29 mouse cellular contexts compared by ENCODE assay signal in genomic region chr14:75661548-75661947, GRCm38 (mm10). TPM values are rescaled to one million over a fixed set of nuclear protein-coding genes. Genes with fewer than 3 reads are reported as not detected.
A peak's percentile ranks its signal among the peaks of the same experiment; 100 is the strongest.
DNase-seq lines count a peak whose midpoint lies in the region; ATAC-seq and TF ChIP-seq lines count a peak whose summit lies in the region.
"Had no signal": no experiment of that assay in that cellular context is flagged by ENCODE, and none has a peak within 500 bp of the region (broad histone marks: within the 10 kb centered on the region; RNA-seq: fewer than 3 reads in every experiment).

No protein-coding gene starts in this region.

- WGBS in forebrain, embryonic 14.5 days = 47% methylated on average over 8 of the region's 8 CpGs
- WGBS in forebrain, embryonic 11.5 days = 76% methylated on average over 8 of the region's 8 CpGs
- WGBS in hindbrain, embryonic 14.5 days = 45% methylated on average over 8 of the region's 8 CpGs
- 36% methylated on average over 8 of the region's 8 CpGs for WGBS in hindbrain, embryonic 13.5 days
- WGBS in midbrain, embryonic 13.5 days = 65% methylated on average over 8 of the region's 8 CpGs
- WGBS in midbrain, postnatal 0 days = 40% methylated on average over 8 of the region's 8 CpGs
- WGBS in neural tube, embryonic 13.5 days = 25% methylated on average over 8 of the region's 8 CpGs

- no peaks in the 10 kb centered on the region for H3K27me3 ChIP-seq in forebrain, embryonic 14.5 days (replicated peaks; ENCODE audit: control insufficient read depth, insufficient read depth, low read length)
- H3K27me3 ChIP-seq in forebrain, embryonic 11.5 days (ENCODE audit: control insufficient read depth, insufficient read depth, low read length) = no peaks in the 10 kb centered on the region
- H3K27me3 ChIP-seq in hindbrain, embryonic 14.5 days (ENCODE audit: control insufficient read depth, insufficient read depth, low read length) = no peaks in the 10 kb centered on the region
- H3K27me3 ChIP-seq in hindbrain, embryonic 13.5 days = no peaks in the 10 kb centered on the region
- H3K27me3 ChIP-seq in midbrain, embryonic 13.5 days = no peaks in the 10 kb centered on the region
- no peaks in the 10 kb centered on the region for H3K27me3 ChIP-seq in midbrain, postnatal 0 days (ENCODE audit: insufficient read depth, low read length)
- H3K27me3 ChIP-seq in neural tube, embryonic 13.5 days = no peaks in the 10 kb centered on the region

- H3K9ac ChIP-seq in forebrain, embryonic 14.5 days (ENCODE audit: low read length) = no peak overlapping the region
- H3K9ac ChIP-seq in forebrain, embryonic 11.5 days (ENCODE audit: low read length) = no peak overlapping the region
- no peak overlapping the region for H3K9ac ChIP-seq in hindbrain, embryonic 14.5 days
- H3K9ac ChIP-seq in hindbrain, embryonic 13.5 days = no peak overlapping the region
- no peak overlapping the region for H3K9ac ChIP-seq in midbrain, embryonic 13.5 days (replicated peaks)
- no peak overlapping the region for H3K9ac ChIP-seq in midbrain, postnatal 0 days (replicated peaks; ENCODE audit: low read length, poor library complexity, severe bottlenecking)
- no peak overlapping the region for H3K9ac ChIP-seq in neural tube, embryonic 13.5 days
- H3K9ac ChIP-seq: heart, embryonic 13.5 days had no signal

- no peaks in the 10 kb centered on the region for H3K4me1 ChIP-seq in forebrain, embryonic 14.5 days (ENCODE audit: control insufficient read depth, insufficient read depth, low read length)
- H3K4me1 ChIP-seq in forebrain, embryonic 11.5 days (replicated peaks; ENCODE audit: control insufficient read depth, insufficient read depth, low read length) = no peaks in the 10 kb centered on the region
- H3K4me1 ChIP-seq in hindbrain, embryonic 14.5 days (replicated peaks; ENCODE audit: control insufficient read depth, insufficient read depth, low read length) = peaks cover 4% of the 10 kb centered on the region; the same call in 1 of the 2 replicates
- H3K4me1 ChIP-seq in hindbrain, embryonic 13.5 days (replicated peaks) = peaks cover 10% of the 10 kb centered on the region
- H3K4me1 ChIP-seq in midbrain, embryonic 13.5 days (replicated peaks) = no peaks in the 10 kb centered on the region
- H3K4me1 ChIP-seq in midbrain, postnatal 0 days (ENCODE audit: insufficient read depth, low read length) = no peaks in the 10 kb centered on the region
- H3K4me1 ChIP-seq in neural tube, embryonic 13.5 days (replicated peaks) = peaks cover 12% of the 10 kb centered on the region
- H3K4me1 ChIP-seq: forebrain, embryonic 10.5 days; heart, embryonic 10.5 days had no signal

- peak; percentile 11 for DNase-seq in forebrain, embryonic 14.5 days (ENCODE audit: low spot score)
- no peak for DNase-seq in forebrain, embryonic 11.5 days (ENCODE audit: low spot score)
- no peak for DNase-seq in hindbrain, embryonic 14.5 days (ENCODE audit: low spot score)
- DNase-seq in midbrain, postnatal 0 days (ENCODE audit: low spot score) = no peak
- DNase-seq in neural tube, embryonic 10.5 days (ENCODE audit: extremely low spot score, low spot score) = no peak
- DNase-seq: adrenal gland, adult 8-10 months; adrenal gland, postnatal 25 days; cerebellum, adult 18-20 months; cerebellum, adult 9-10 months; gastrocnemius, postnatal 10 days; gastrocnemius, postnatal 36 days; heart, adult 2 months; heart, postnatal 14 days had no signal

- H3K27ac ChIP-seq in forebrain, embryonic 14.5 days (ENCODE audit: low read depth, low read length) = no peak overlapping the region
- H3K27ac ChIP-seq in forebrain, embryonic 11.5 days (ENCODE audit: low read depth, low read length) = no peak overlapping the region
- H3K27ac ChIP-seq in hindbrain, embryonic 14.5 days = 0 out of 2 replicates have a peak overlapping the region, but pooled peaks have one; percentile 41
- H3K27ac ChIP-seq in hindbrain, embryonic 13.5 days = no peak overlapping the region
- 0 out of 2 replicates have a peak overlapping the region, but pooled peaks have one; percentile 6 for H3K27ac ChIP-seq in midbrain, embryonic 13.5 days
- H3K27ac ChIP-seq in midbrain, postnatal 0 days (ENCODE audit: low read depth, low read length) = no peak overlapping the region
- 0 out of 2 replicates have a peak overlapping the region, but pooled peaks have one; percentile 29 for H3K27ac ChIP-seq in neural tube, embryonic 13.5 days (replicated peaks)
- H3K27ac ChIP-seq: forebrain, embryonic 10.5 days; heart, adult 2 months; heart, embryonic 10.5 days; heart, embryonic 13.5 days had no signal

- no peaks in the 10 kb centered on the region for H3K9me3 ChIP-seq in forebrain, embryonic 14.5 days (replicated peaks; ENCODE audit: control insufficient read depth, low read length)
- no peaks in the 10 kb centered on the region for H3K9me3 ChIP-seq in forebrain, embryonic 11.5 days (ENCODE audit: control insufficient read depth, low read length)
- H3K9me3 ChIP-seq in hindbrain, embryonic 14.5 days (ENCODE audit: control insufficient read depth, low read length) = no peaks in the 10 kb centered on the region
- H3K9me3 ChIP-seq in hindbrain, embryonic 13.5 days = no peaks in the 10 kb centered on the region
- H3K9me3 ChIP-seq in midbrain, embryonic 13.5 days = no peaks in the 10 kb centered on the region
- no peaks in the 10 kb centered on the region for H3K9me3 ChIP-seq in midbrain, postnatal 0 days (ENCODE audit: low read length)
- H3K9me3 ChIP-seq in neural tube, embryonic 13.5 days = no peaks in the 10 kb centered on the region
- H3K9me3 ChIP-seq: forebrain, embryonic 10.5 days; heart, embryonic 10.5 days; heart, embryonic 13.5 days had no signal

- no peak for TF ChIP-seq CTCF in midbrain, postnatal 0 days (IDR thresholded peaks at IDR 0.05)

- no peak overlapping the region for H3K4me3 ChIP-seq in forebrain, embryonic 14.5 days (ENCODE audit: low read depth, low read length)
- H3K4me3 ChIP-seq in forebrain, embryonic 11.5 days (ENCODE audit: low read depth, low read length) = no peak overlapping the region
- H3K4me3 ChIP-seq in hindbrain, embryonic 14.5 days (replicated peaks; ENCODE audit: low read length) = no peak overlapping the region
- H3K4me3 ChIP-seq in hindbrain, embryonic 13.5 days = no peak overlapping the region
- no peak overlapping the region for H3K4me3 ChIP-seq in midbrain, embryonic 13.5 days (replicated peaks)
- H3K4me3 ChIP-seq in midbrain, postnatal 0 days (ENCODE audit: low read depth, low read length) = no peak overlapping the region
- no peak overlapping the region for H3K4me3 ChIP-seq in neural tube, embryonic 13.5 days
- H3K4me3 ChIP-seq: forebrain, embryonic 10.5 days; heart, adult 2 months; heart, embryonic 10.5 days; heart, embryonic 13.5 days had no signal

- H3K36me3 ChIP-seq in forebrain, embryonic 14.5 days (ENCODE audit: control insufficient read depth, insufficient read depth, low read length) = no peaks in the 10 kb centered on the region
- H3K36me3 ChIP-seq in forebrain, embryonic 11.5 days (ENCODE audit: control insufficient read depth, insufficient read depth, low read length) = no peaks in the 10 kb centered on the region
- no peaks in the 10 kb centered on the region for H3K36me3 ChIP-seq in hindbrain, embryonic 14.5 days (replicated peaks; ENCODE audit: control insufficient read depth, insufficient read depth)
- H3K36me3 ChIP-seq in hindbrain, embryonic 13.5 days = no peaks in the 10 kb centered on the region
- no peaks in the 10 kb centered on the region for H3K36me3 ChIP-seq in midbrain, embryonic 13.5 days
- H3K36me3 ChIP-seq in midbrain, postnatal 0 days (ENCODE audit: insufficient read depth, low read length) = no peaks in the 10 kb centered on the region
- H3K36me3 ChIP-seq in neural tube, embryonic 13.5 days = no peaks in the 10 kb centered on the region
- H3K36me3 ChIP-seq: forebrain, embryonic 10.5 days; heart, embryonic 10.5 days; heart, embryonic 13.5 days had no signal

- no peak for ATAC-seq in forebrain, embryonic 14.5 days
- ATAC-seq in forebrain, embryonic 11.5 days (replicated peaks; ENCODE audit: low FRiP score) = no peak
- no peak for ATAC-seq in hindbrain, embryonic 14.5 days (ENCODE audit: low FRiP score)
- ATAC-seq in hindbrain, embryonic 13.5 days (ENCODE audit: low FRiP score) = no peak
- no peak for ATAC-seq in midbrain, embryonic 13.5 days
- no peak for ATAC-seq in midbrain, postnatal 0 days (ENCODE audit: low FRiP score)
- no peak for ATAC-seq in neural tube, embryonic 13.5 days (ENCODE audit: low read depth)
- ATAC-seq: activated CD4-positive, CD25-positive, alpha-beta regulatory T cell, adult 4 months had no signal

- no peak overlapping the region for H3K4me2 ChIP-seq in forebrain, embryonic 14.5 days (ENCODE audit: low read length)
- no peak overlapping the region for H3K4me2 ChIP-seq in forebrain, embryonic 11.5 days (ENCODE audit: low read depth, low read length, severe bottlenecking)
- H3K4me2 ChIP-seq in hindbrain, embryonic 14.5 days (replicated peaks) = no peak overlapping the region
- H3K4me2 ChIP-seq in hindbrain, embryonic 13.5 days = no peak overlapping the region
- H3K4me2 ChIP-seq in midbrain, embryonic 13.5 days (replicated peaks) = no peak overlapping the region
- H3K4me2 ChIP-seq in midbrain, postnatal 0 days (ENCODE audit: low read depth, low read length, poor library complexity, severe bottlenecking) = no peak overlapping the region
- no peak overlapping the region for H3K4me2 ChIP-seq in neural tube, embryonic 13.5 days
- H3K4me2 ChIP-seq: heart, embryonic 13.5 days had no signal

RNA-seq across cellular contexts. Expression of gene Erich6b, which starts 19.5 kb away (rescaled TPM):
- polyA plus RNA-seq in forebrain, embryonic 14.5 days (2014; fragmentation: Nextera tagmentation; extraction: Ambion mirVana) = not detected in 2 replicates
- not detected in 2 replicates for polyA plus RNA-seq in forebrain, embryonic 11.5 days (2014; fragmentation: Nextera tagmentation; extraction: Ambion mirVana)
- polyA plus RNA-seq in hindbrain, embryonic 14.5 days (2014; fragmentation: Nextera tagmentation; extraction: Ambion mirVana) = not detected in 2 replicates
- not detected in 2 replicates for polyA plus RNA-seq in hindbrain, embryonic 13.5 days (2015; fragmentation: Nextera tagmentation; extraction: Ambion mirVana)
- polyA plus RNA-seq in midbrain, embryonic 13.5 days (2015; fragmentation: Nextera tagmentation; extraction: Ambion mirVana) = not detected in 2 replicates
- total RNA-seq in midbrain, postnatal 0 days (2014; rRNA removed) = not detected in 2 replicates
- not detected in 2 replicates for polyA plus RNA-seq in midbrain, postnatal 0 days (2015; fragmentation: Nextera tagmentation; extraction: Ambion mirVana)
- polyA plus RNA-seq in neural tube, embryonic 13.5 days (2015; fragmentation: Nextera tagmentation; extraction: Ambion mirVana) = not detected in 2 replicates
- total RNA-seq: adrenal gland, adult 8-10 months; adrenal gland, postnatal 25 days; ES-E14; gastrocnemius, adult 18-20 months; gastrocnemius, postnatal 10 days; gastrocnemius, postnatal 36 days; granulocyte monocyte progenitor cell, adult 5-6 weeks; heart, adult 2 months; heart, postnatal 14 days; heart, postnatal 4 days had no signal
- polyA plus RNA-seq: activated CD4-positive, CD25-positive, alpha-beta regulatory T cell, adult 4 months; embryonic facial prominence, embryonic 11.5 days; embryonic facial prominence, embryonic 14.5 days; forebrain, embryonic 10.5 days; heart, adult 2 months; heart, embryonic 10.5 days; heart, embryonic 13.5 days; heart, embryonic 16.5 days; hindbrain, embryonic 11.5 days; intestine, embryonic 14.5 days had no signal

Comparison
In these comparisons a context has a peak if more than half of its experiments do, and no peak if none do; other contexts are left out.
1. H3K27ac ChIP-seq: peak in hindbrain, embryonic 14.5 days (single experiment), midbrain, embryonic 13.5 days (single experiment) and neural tube, embryonic 13.5 days (single experiment); none in forebrain, embryonic 14.5 days (single experiment), forebrain, embryonic 11.5 days (single experiment), hindbrain, embryonic 13.5 days (single experiment) and midbrain, postnatal 0 days (single experiment).